Mouse (Mus musculus): ENCODE results near the gene Adamtsl2. TPM values are rescaled to one million over a fixed set of nuclear protein-coding genes. Genes with fewer than 3 reads are reported as not detected.

The Adamtsl2 gene
- total RNA-seq, 2 experiments from 2014 or later = 23.8 to 25.1 TPM

DNA sequence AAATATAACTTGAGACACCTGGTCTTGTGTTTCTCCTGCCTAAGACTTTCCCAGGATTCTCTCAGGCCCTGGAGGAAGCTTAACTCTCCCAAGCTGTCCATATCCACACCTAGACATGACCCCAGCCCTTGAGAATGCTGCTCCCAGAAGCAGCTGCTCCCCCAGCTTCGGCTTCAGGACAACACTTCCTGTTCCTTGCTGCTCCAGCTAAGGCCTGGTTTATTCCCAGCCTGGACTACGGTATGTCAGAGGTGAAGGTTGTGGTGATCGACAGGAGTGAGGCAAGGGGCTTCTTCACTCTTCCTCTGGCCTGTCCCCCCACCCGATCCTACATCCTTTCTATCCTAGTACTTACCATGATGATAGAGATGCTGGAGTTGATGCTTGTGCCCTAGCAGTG is 5.8 kb upstream of the Adamtsl2 start:
- DNase-seq = no peak
- intact Hi-C loops (cut with DNase I) = no loop called here

DNA sequence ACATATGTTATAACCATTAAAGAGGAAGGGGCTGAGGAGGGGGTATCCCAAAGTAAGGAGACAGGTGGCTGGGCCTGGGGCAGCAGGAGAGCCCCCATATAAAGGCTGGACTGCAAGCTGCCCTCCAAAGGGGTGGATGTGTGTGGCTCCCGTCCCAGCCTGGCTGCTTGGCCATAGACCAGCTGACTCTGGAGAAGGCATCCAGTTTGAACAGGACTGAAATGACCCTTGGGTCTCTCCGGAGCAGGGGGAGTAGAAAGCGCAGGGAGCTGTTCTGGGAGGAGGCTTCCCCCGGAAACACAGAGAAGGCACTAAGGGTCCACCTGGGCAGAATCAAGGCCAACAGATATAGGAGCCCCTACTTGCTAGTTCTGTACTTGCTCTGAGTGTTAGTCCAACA is 4.4 kb upstream of the Adamtsl2 start:
- intact Hi-C loops (cut with DNase I) = no loop called here
- DNase-seq = peak; percentile 53

DNA sequence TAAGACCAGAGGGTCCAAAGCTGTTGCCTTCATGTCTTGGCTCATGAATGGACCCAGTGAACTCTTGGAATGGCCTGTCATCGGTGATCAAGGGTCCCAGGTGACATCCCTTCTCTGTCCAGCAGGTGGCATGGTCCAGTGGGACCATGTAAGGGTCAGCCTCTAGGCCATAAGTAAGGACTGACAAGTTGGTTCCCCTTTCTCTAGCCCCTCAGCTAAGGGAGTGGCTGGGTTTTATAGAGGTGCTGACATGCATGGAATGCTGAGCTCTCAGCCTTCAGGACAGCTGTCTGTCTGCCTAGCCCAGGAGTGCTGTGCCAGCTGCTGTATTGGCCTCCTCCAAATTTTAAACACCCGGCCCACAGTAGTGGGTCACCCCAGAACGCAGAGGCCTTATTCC is 3.7 kb upstream of the Adamtsl2 start:
- intact Hi-C loops (cut with DNase I) = no loop called here
- DNase-seq = peak; percentile 48

GRCm38 (mm10) chr2:27077655-27078244 is 1.4 kb upstream of the Adamtsl2 start:
- intact Hi-C loops (cut with DNase I) = no loop called here
- DNase-seq = peak; percentile 69

- DNase-seq = no peak
- intact Hi-C loops (cut with DNase I) = no loop called here
Measured at GRCm38 (mm10) chr2:27078312-27078711, 867 bp upstream of the Adamtsl2 start.

DNA sequence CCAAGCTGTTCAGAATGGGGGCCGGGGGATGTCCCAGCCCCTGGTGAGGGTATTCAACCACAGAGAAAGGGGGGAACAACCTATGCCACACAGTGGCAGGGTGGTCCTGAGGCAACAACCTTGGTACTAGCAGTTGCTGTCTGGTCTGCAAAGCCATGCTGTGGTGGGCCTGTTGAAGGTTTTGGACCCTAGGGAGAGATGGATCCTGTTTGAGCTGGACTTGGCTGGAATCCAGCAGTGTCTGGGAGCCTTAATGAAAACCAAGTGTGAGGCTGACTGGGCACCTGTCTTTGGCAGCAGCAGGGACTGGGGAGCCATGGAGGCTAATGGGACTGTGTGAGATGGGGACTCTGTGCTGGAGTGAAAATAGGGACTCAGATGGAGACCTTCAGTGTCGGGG is 470 bp downstream of the Adamtsl2 start:
- peak; percentile 63 for DNase-seq

GRCm38 (mm10) chr2:27083761-27084475 is 4.7 kb downstream of the Adamtsl2 start:
- DNase-seq = no peak
- intact Hi-C loops (cut with DNase I) = no loop called here

More for the DNA sequence above, 470 bp downstream of the Adamtsl2 start:
- intact Hi-C loops (cut with DNase I) = no loop called here

- intact Hi-C loops (cut with DNase I) = no loop called here
- DNase-seq = no peak
Measured at GRCm38 (mm10) chr2:27084963-27085362, 5.8 kb downstream of the Adamtsl2 start.

DNA sequence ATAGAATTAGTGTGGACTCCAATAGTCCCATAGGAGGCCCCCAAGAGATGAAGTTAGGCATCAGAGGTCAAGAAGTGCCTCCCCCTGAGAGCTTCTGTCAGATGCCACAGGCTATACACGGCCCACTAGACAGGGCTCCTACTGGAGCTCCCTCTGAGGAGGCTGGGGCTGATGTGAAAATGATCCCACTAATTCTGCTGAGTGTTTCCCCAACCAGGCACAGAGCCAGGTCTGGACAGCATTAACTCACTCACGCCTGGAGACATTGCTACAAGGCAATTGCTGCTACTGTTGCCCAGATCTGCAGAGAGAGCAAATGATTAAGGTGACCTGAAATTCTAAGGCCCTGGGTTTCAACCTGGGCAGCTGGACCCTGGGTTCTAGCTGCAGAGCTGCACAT is 6.6 kb downstream of the Adamtsl2 start:
- DNase-seq = peak; percentile 45
- intact Hi-C loops (cut with DNase I) = no loop called here

GRCm38 (mm10) chr2:27086483-27087010 is 7.4 kb downstream of the Adamtsl2 start:
- DNase-seq = no peak
- intact Hi-C loops (cut with DNase I) = no loop called here

DNA sequence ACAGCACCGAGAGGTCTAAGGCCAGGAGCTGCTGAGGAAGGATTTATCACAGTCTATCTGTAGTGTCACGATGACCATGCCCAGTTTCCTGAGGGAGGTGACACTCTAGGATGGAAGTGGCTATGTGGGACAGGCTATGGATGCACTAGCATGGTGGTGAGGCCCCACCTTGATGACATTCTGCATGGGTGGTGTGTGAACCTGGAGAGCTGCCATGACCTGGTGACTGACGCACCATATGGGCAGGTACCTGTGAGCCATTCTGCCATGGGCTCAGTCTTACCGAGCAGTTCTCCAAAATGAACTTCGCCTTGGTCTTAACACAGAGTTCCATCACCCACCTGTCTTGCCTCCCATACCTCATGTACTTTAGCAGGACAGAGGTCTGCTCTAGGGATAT is 8.4 kb downstream of the Adamtsl2 start:
- intact Hi-C loops (cut with DNase I) = no loop called here
- DNase-seq = no peak

DNA sequence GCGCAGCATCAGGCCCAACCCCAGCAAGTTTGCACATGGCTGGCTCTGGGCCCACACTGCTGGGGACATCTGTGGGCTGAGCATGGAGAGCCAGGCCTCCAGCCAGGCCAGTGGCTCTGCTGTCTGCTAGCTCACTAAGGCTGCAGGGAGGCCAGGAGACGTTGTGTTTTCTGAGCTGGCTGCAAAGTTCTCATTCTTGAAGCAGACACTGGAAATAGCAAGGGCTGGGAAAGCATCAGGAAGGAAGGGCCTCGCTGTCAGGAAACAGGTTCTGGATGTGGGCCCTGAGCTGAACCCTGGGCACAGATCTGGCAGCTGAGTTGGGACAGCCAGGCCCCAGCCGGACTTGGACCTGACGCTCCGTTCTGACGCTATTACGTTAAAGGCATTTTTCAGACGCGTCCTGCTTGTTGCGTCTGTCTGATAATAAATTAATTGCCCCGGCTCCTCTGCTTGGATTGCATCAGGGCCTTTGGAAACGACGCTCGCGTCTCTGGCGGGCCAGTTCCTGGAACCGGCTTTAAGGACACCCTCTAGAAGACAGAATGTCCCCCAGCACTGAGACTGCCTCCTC is 9.0 kb downstream of the Adamtsl2 start:
- intact Hi-C loops (cut with DNase I) = no loop called here
- peak; percentile 72 for DNase-seq

- no peak for DNase-seq
- intact Hi-C loops (cut with DNase I) = no loop called here
Measured at GRCm38 (mm10) chr2:27088700-27089099, 9.5 kb downstream of the Adamtsl2 start.

DNA sequence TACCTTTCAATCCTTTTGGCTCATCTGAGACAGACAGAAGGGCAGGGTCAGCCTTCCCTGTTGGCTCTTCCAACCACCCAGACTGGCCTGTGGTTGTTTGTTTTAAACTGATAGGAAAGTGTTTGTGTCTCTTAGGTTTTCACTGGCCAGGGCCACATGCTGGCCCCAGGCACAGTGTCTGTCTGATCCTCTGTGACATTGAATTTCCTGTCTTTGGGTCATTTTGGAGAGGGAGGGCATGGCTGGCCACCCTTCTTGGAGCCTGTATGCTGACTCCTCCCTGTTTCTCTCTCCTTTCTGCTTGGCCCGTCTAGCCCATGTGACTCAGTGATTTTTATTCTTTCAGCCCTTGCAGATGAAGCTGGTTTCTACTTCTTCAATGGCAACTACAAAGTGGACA is 10.1 kb downstream of the Adamtsl2 start:
- no peak for DNase-seq
- intact Hi-C loops (cut with DNase I) = no loop called here

- intact Hi-C loops (cut with DNase I) = no loop called here
- DNase-seq = no peak
Measured at GRCm38 (mm10) chr2:27095178-27095577, 16.0 kb downstream of the Adamtsl2 start.

- no peak for DNase-seq
- intact Hi-C loops (cut with DNase I) = no loop called here
Measured at GRCm38 (mm10) chr2:27096341-27096981, 17.3 kb downstream of the Adamtsl2 start.

DNA sequence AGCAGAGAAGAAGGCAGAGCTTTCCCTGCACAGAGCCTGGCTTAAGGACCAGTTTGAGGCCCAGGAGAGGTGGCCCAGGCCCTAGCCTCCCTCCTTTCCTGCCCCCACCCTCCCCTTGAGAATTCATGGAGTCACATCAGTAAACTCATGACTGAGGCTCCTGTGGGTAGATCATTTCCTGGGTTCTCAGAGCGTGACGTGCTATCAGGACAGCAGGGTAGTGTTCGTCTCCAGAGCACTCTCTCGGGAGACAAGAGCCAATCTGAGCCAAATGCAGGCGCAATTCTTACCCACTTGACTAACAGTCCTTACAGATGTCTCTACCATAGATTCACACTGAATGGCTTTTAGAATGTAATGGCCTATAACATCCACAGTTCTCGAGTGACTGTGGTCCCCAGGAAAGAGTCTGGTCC is 18.1 kb downstream of the Adamtsl2 start:
- DNase-seq = no peak
- intact Hi-C loops (cut with DNase I) = no loop called here

DNA sequence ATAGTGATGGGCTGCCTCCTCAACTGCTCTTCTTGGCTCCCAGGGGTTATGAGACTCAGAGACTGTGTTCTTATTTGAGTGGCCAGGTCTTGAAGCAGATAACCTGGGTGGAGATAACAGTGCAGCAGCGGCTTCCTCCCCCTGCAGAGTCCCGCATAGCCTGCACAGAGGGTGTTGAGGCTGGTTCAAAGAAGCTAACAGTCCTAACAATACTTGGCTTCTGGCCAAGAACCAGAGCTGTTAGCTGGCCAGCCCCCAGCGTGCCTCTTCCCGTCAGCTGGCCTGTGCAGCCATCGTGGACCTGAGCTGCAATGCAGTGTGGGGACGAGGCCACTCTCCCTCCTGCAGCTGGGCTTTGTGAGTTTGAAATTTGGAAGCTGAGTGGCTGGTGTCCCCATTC is 18.6 kb downstream of the Adamtsl2 start:
- DNase-seq = peak; percentile 66
- intact Hi-C loops (cut with DNase I) = no loop called here

- DNase-seq = no peak
- intact Hi-C loops (cut with DNase I) = no loop called here
Measured at GRCm38 (mm10) chr2:27103554-27103953, 24.4 kb downstream of the Adamtsl2 start.

- intact Hi-C loops (cut with DNase I) = no loop called here
- no peak for DNase-seq
Measured at GRCm38 (mm10) chr2:27106816-27107215, 27.6 kb downstream of the Adamtsl2 start.

DNA sequence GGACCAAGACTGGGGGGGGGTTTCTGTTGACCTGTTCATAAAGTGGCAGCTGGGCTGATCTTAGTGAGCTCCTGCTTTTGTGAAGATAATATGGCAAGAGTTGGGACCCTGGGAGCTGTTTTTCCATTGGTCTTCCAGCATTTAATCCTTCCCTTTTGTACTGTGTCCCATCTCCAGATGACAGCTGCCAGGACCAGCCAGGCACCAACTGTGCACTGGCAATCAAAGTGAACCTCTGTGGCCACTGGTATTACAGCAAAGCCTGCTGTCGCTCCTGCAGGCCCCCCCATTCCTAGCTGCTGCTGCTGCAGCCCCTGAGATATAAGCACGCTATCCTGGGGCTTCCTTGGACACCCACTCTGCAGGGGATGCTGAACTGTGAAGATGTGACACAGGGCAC is 29.0 kb downstream of the Adamtsl2 start:
- peak; percentile 63 for DNase-seq
- intact Hi-C loops (cut with DNase I) = no loop called here

DNA sequence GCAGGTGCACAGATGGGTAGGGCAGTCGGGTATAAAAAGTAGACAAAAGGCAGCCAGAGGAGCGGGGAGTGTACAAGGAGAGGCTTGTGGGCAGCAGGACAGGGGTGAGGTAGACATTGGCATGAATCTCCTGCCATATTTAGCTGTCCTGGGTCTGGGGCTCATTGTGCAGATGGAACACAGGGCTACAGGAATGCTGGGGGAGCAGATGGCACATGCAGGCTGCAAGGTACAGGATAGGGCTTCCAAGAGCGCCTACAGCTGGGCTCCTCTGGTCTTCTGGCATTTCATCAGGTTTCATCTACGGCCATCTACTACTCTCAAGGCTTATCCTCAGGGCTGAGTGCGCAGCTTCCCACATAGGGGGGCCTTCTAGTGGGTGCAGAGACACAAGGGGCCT is 29.9 kb downstream of the Adamtsl2 start:
- peak; percentile 54 for DNase-seq
- intact Hi-C loops (cut with DNase I) = no loop called here

Measured in left cerebral cortex, postnatal 4 days (tissue).